Mouse (Mus musculus): Measurements from ENCODE around the gene Snx29.

GRCm38 (mm10) chr16:11526104-11526786 lies 203.5 kb downstream of the Snx29 start:
- TF ChIP-seq CTCF (conservative IDR thresholded peaks at IDR 0.05; ENCODE audit: low read length), result no peak
- TF ChIP-seq NANOG (IDR thresholded peaks at IDR 0.05; ENCODE audit: borderline replicate concordance, low read length), result no peak

Data from E14TG2a.4 (cell line).